In genomic region chr10:80151211-80152034, GRCm38 (mm10) we compare ENCODE assay signal across 8 mouse cellular contexts. TPM values are rescaled to one million over a fixed set of nuclear protein-coding genes. Genes with fewer than 3 reads are reported as not detected.
A peak's percentile ranks its signal among the peaks of the same experiment; 100 is the strongest.
DNase-seq lines count a peak whose midpoint lies in the region; ATAC-seq lines count a peak whose summit lies in the region.

No protein-coding gene starts in this region.

- no peaks in the 10 kb centered on the region for H3K9me3 ChIP-seq in heart, embryonic 11.5 days (replicated peaks; ENCODE audit: control insufficient read depth, low read length)
- no peaks in the 10 kb centered on the region for H3K9me3 ChIP-seq in kidney, embryonic 14.5 days (ENCODE audit: control insufficient read depth, low read length)

- H3K36me3 ChIP-seq in heart, embryonic 11.5 days (ENCODE audit: control insufficient read depth, insufficient read depth, low read length): peaks cover 42% of the 10 kb centered on the region
- peaks cover 56% of the 10 kb centered on the region for H3K36me3 ChIP-seq in kidney, embryonic 14.5 days (ENCODE audit: control insufficient read depth, insufficient read depth, low read length)

- DNase-seq in ovary, adult 18-20 months (ENCODE audit: low spot score): peak; percentile 70
- no peak for DNase-seq in ovary, postnatal 14 days (ENCODE audit: low spot score)
- peak; percentile 78 to 82 for DNase-seq in cerebellum, postnatal 10 days
- peak; percentile 90 for DNase-seq in lung, postnatal 10 days
- DNase-seq in retina, postnatal 1 day: peak; percentile 77
- no peak for DNase-seq in frontal cortex, postnatal 14 days (ENCODE audit: low spot score in 2 of 2)

- WGBS in heart, embryonic 11.5 days (ENCODE audit: insufficient replicate concordance): 2% methylated on average over 23 of the region's 26 CpGs
- WGBS in kidney, embryonic 14.5 days: under 1% methylated on average over 26 of the region's 26 CpGs

- peak overlapping the region; percentile 96 for H3K4me3 ChIP-seq in heart, embryonic 11.5 days (ENCODE audit: low read depth, low read length)
- peak overlapping the region; percentile 97 for H3K4me3 ChIP-seq in kidney, embryonic 14.5 days (ENCODE audit: low read length)

- peak overlapping the region; percentile 99 for H3K9ac ChIP-seq in heart, embryonic 11.5 days (ENCODE audit: low read depth, low read length)
- peak overlapping the region; percentile 99 for H3K9ac ChIP-seq in kidney, embryonic 14.5 days (ENCODE audit: low read depth, low read length)

- H3K27me3 ChIP-seq in heart, embryonic 11.5 days (ENCODE audit: control insufficient read depth, insufficient read depth, low read length): no peaks in the 10 kb centered on the region
- H3K27me3 ChIP-seq in kidney, embryonic 14.5 days (ENCODE audit: control insufficient read depth, insufficient read depth, low read length): no peaks in the 10 kb centered on the region

- H3K27ac ChIP-seq in heart, embryonic 11.5 days (ENCODE audit: low read depth, low read length): peak overlapping the region; percentile 99
- H3K27ac ChIP-seq in kidney, embryonic 14.5 days (ENCODE audit: low read depth, low read length): peak overlapping the region; percentile 99

- peak overlapping the region; percentile 92 for H3K4me2 ChIP-seq in heart, embryonic 11.5 days
- peak overlapping the region; percentile 87 for H3K4me2 ChIP-seq in kidney, embryonic 14.5 days (replicated peaks; ENCODE audit: low read depth, low read length)

- no peak for ATAC-seq in heart, embryonic 11.5 days (replicated peaks; ENCODE audit: insufficient number of reproducible peaks, low FRiP score, low TSS enrichment)
- no peak for ATAC-seq in kidney, embryonic 14.5 days (ENCODE audit: low FRiP score, low TSS enrichment)

- peaks cover 56% of the 10 kb centered on the region for H3K4me1 ChIP-seq in heart, embryonic 11.5 days (ENCODE audit: control insufficient read depth, insufficient read depth, low read length)
- peaks cover 56% of the 10 kb centered on the region for H3K4me1 ChIP-seq in kidney, embryonic 14.5 days (ENCODE audit: control insufficient read depth, insufficient read depth, low read length)

RNA-seq across cellular contexts. Expression of gene Midn, which starts 3.4 kb away (rescaled TPM):
- 29.5 and 31.9 TPM in 2 replicates for polyA plus RNA-seq in heart, embryonic 11.5 days (2014; fragmentation: Nextera tagmentation; extraction: Ambion mirVana)
- 42.3 and 46.2 TPM in 2 replicates for polyA plus RNA-seq in kidney, embryonic 14.5 days (2014; fragmentation: Nextera tagmentation; extraction: Ambion mirVana)

RNA-seq across cellular contexts. Expression of gene Cbarp, which starts 10.8 kb away (rescaled TPM):
- 2.5 and 2.7 TPM in 2 replicates for polyA plus RNA-seq in heart, embryonic 11.5 days (2014; fragmentation: Nextera tagmentation; extraction: Ambion mirVana)
- polyA plus RNA-seq in kidney, embryonic 14.5 days (2014; fragmentation: Nextera tagmentation; extraction: Ambion mirVana): 8.1 and 8.4 TPM in 2 replicates

RNA-seq across cellular contexts. Expression of gene Atp5d, which starts 13.0 kb away (rescaled TPM):
- polyA plus RNA-seq in heart, embryonic 11.5 days (2014; fragmentation: Nextera tagmentation; extraction: Ambion mirVana): 772 and 785 TPM in 2 replicates
- 519 and 582 TPM in 2 replicates for polyA plus RNA-seq in kidney, embryonic 14.5 days (2014; fragmentation: Nextera tagmentation; extraction: Ambion mirVana)

RNA-seq across cellular contexts. Expression of gene Cirbp, which starts 14.4 kb away (rescaled TPM):
- 49.1 and 52.7 TPM in 2 replicates for polyA plus RNA-seq in heart, embryonic 11.5 days (2014; fragmentation: Nextera tagmentation; extraction: Ambion mirVana)
- 80.0 and 104 TPM in 2 replicates for polyA plus RNA-seq in kidney, embryonic 14.5 days (2014; fragmentation: Nextera tagmentation; extraction: Ambion mirVana)

RNA-seq across cellular contexts. Expression of gene 1600002K03Rik, which starts 21.3 kb away (rescaled TPM):
- 9.6 and 12.4 TPM in 2 replicates for polyA plus RNA-seq in heart, embryonic 11.5 days (2014; fragmentation: Nextera tagmentation; extraction: Ambion mirVana)
- polyA plus RNA-seq in kidney, embryonic 14.5 days (2014; fragmentation: Nextera tagmentation; extraction: Ambion mirVana): 10.3 and 12.1 TPM in 2 replicates

Comparison
In these comparisons a context has a peak if more than half of its experiments do, and no peak if none do; other contexts are left out.
1. DNase-seq: peak in ovary, adult 18-20 months (single experiment), cerebellum, postnatal 10 days (2 of 2), lung, postnatal 10 days (single experiment) and retina, postnatal 1 day (single experiment); none in ovary, postnatal 14 days (single experiment) and frontal cortex, postnatal 14 days (0 of 2).